Mouse (Mus musculus): ENCODE data around the gene Tmem54. TPM values are rescaled to one million over a fixed set of nuclear protein-coding genes. Genes with fewer than 3 reads are reported as not detected.

Tmem54 gene
- total and polyA plus RNA-seq, 2 experiments = 0.37 TPM; not detected in 1

DNA sequence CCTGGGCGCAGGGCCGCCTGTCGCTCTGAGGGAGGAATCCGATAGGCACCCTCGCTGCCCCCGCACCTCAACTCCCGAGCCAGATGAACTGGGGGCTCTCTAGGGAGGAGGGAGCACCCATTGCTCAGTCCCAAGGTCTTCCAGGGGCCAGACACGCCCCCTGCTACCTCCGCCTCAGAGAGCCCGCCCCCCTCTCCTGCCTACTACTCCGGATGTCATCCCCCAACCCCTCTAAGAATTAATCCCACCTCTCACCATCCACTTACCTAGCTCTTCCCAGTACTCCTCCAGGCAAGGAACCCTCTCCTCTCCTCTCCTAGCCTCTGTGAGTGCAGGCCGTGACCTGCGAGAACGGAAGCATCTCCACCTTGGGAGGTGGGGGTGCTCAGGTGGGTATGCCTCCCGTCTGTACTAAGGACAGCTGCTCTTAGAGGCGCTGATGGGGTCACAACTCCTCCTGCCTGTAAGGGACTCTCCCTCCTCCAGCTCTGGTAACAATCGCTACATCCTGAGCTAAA is 16.3 kb downstream of the Tmem54 start, which contains the start of gene Hpca:
Gene Hpca, minus strand, starts transcription at position 468 of the 518 bp plus-strand sequence.
- no peak within 1 kb of the TSS for H3K9ac ChIP-seq (ENCODE audit: low read depth, low read length)
- peaks cover 13% of the 10 kb centered on the region for H3K27me3 ChIP-seq (ENCODE audit: control insufficient read depth, insufficient read depth, low read length)
- 0 out of 2 replicates have a peak, but pooled peaks cover 2% of the 10 kb centered on the region for H3K4me1 ChIP-seq (ENCODE audit: control insufficient read depth, insufficient read depth, low read length)
- H3K79me2 ChIP-seq (ENCODE audit: control insufficient read depth, insufficient read depth, low read length) = no peaks in the 10 kb centered on the region
- H3K4me3 ChIP-seq (ENCODE audit: insufficient read depth, low read depth, low read length) = peak within 1 kb of the TSS; percentile 15; the same call in 1 of the 2 replicates
- no peak within 1 kb of the TSS for H3K27ac ChIP-seq (replicated peaks; ENCODE audit: insufficient read depth, low read depth, low read length)
- no peaks in the 10 kb centered on the region for H3K36me3 ChIP-seq (ENCODE audit: control insufficient read depth, insufficient read depth, low read length)
- no peak for DNase-seq (ENCODE audit: extremely low read depth, low read depth, low spot score)
- 6% methylated on average over 12 of the region's 17 CpGs for WGBS
- no peak for TF ChIP-seq POLR2A (IDR thresholded peaks at IDR 0.05; ENCODE audit: extremely low read depth, insufficient read depth, low read length)
- no peak for TF ChIP-seq CTCF (IDR thresholded peaks at IDR 0.05; ENCODE audit: low read depth, low read length)

GRCm38 (mm10) chr4:129122107-129122506 is 16.8 kb downstream of the Tmem54 start:
- no peak for DNase-seq (ENCODE audit: extremely low read depth, low read depth, low spot score)
- 33% methylated on average over 9 of the region's 9 CpGs for WGBS
- Histone ChIP-seq H3K9ac (ENCODE audit: low read depth, low read length) (no peak overlapping the region), H3K27me3 (ENCODE audit: control insufficient read depth, insufficient read depth, low read length) (peaks cover 13% of the 10 kb centered on the region), H3K36me3 (ENCODE audit: control insufficient read depth, insufficient read depth, low read length) (no peaks in the 10 kb centered on the region), H3K4me3 (ENCODE audit: insufficient read depth, low read depth, low read length) (no peak overlapping the region), H3K27ac (replicated peaks; ENCODE audit: insufficient read depth, low read depth, low read length) (no peak overlapping the region), H3K4me1 (ENCODE audit: control insufficient read depth, insufficient read depth, low read length) (0 out of 2 replicates have a peak, but pooled peaks cover 2% of the 10 kb centered on the region), H3K79me2 (ENCODE audit: control insufficient read depth, insufficient read depth, low read length) (no peaks in the 10 kb centered on the region)
- TF ChIP-seq CTCF (IDR thresholded peaks at IDR 0.05; ENCODE audit: low read depth, low read length) = no peak
- no peak for TF ChIP-seq POLR2A (IDR thresholded peaks at IDR 0.05; ENCODE audit: extremely low read depth, insufficient read depth, low read length)

GRCm38 (mm10) chr4:129122719-129123118 is 17.4 kb downstream of the Tmem54 start:
- H3K4me1 ChIP-seq (ENCODE audit: control insufficient read depth, insufficient read depth, low read length) = 0 out of 2 replicates have a peak, but pooled peaks cover 2% of the 10 kb centered on the region
- no peaks in the 10 kb centered on the region for H3K79me2 ChIP-seq (ENCODE audit: control insufficient read depth, insufficient read depth, low read length)
- DNase-seq (ENCODE audit: extremely low read depth, low read depth, low spot score) = no peak
- no peak overlapping the region for H3K27ac ChIP-seq (replicated peaks; ENCODE audit: insufficient read depth, low read depth, low read length)
- H3K36me3 ChIP-seq (ENCODE audit: control insufficient read depth, insufficient read depth, low read length) = no peaks in the 10 kb centered on the region
- 18% methylated on average over 8 of the region's 8 CpGs for WGBS
- H3K4me3 ChIP-seq (ENCODE audit: insufficient read depth, low read depth, low read length) = no peak overlapping the region
- no peak overlapping the region for H3K9ac ChIP-seq (ENCODE audit: low read depth, low read length)
- TF ChIP-seq CTCF (IDR thresholded peaks at IDR 0.05; ENCODE audit: low read depth, low read length) = no peak
- no peak for TF ChIP-seq POLR2A (IDR thresholded peaks at IDR 0.05; ENCODE audit: extremely low read depth, insufficient read depth, low read length)
- peaks cover 13% of the 10 kb centered on the region for H3K27me3 ChIP-seq (ENCODE audit: control insufficient read depth, insufficient read depth, low read length)

DNA sequence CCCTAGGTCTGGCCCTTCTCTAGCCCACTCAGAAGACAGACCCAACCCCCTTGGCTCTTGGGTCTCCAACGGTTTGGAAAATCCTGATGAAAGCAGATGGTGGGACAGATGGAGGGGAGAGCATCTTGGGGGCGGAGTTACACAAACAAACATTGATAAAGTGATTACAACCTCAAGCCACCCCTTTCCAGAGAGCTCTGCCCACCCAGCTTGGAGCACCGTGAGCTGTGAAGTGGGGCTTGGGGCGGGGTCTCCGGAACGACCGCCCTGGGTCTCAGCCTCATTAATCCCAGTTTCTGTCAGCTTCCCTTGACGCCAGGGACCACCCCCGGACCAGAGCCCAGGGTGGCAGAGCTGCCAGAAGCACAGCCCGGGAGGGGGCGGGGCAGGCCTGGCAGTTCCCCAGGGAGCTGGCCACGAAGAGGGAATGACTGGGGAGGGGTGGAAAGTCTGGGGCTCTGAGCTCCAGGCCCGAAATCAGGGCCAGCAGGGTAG is 19.4 kb downstream of the Tmem54 start:
- no peak overlapping the region for H3K27ac ChIP-seq (replicated peaks; ENCODE audit: insufficient read depth, low read depth, low read length)
- no peak for DNase-seq (ENCODE audit: extremely low read depth, low read depth, low spot score)
- WGBS = 11% methylated on average over 13 of the region's 13 CpGs
- TF ChIP-seq CTCF (IDR thresholded peaks at IDR 0.05; ENCODE audit: low read depth, low read length) (no peak), POLR2A (IDR thresholded peaks at IDR 0.05; ENCODE audit: extremely low read depth, insufficient read depth, low read length) (no peak)
- H3K4me1 ChIP-seq (ENCODE audit: control insufficient read depth, insufficient read depth, low read length) = peaks cover 2% of the 10 kb centered on the region; the same call in 1 of the 2 replicates
- no peak overlapping the region for H3K9ac ChIP-seq (ENCODE audit: low read depth, low read length)
- H3K4me3 ChIP-seq (ENCODE audit: insufficient read depth, low read depth, low read length) = no peak overlapping the region
- no peaks in the 10 kb centered on the region for H3K36me3 ChIP-seq (ENCODE audit: control insufficient read depth, insufficient read depth, low read length)
- H3K27me3 ChIP-seq (ENCODE audit: control insufficient read depth, insufficient read depth, low read length) = peaks cover 13% of the 10 kb centered on the region
- no peaks in the 10 kb centered on the region for H3K79me2 ChIP-seq (ENCODE audit: control insufficient read depth, insufficient read depth, low read length)

GRCm38 (mm10) chr4:129125736-129126451 is 20.5 kb downstream of the Tmem54 start:
- TF ChIP-seq POLR2A (IDR thresholded peaks at IDR 0.05; ENCODE audit: extremely low read depth, insufficient read depth, low read length) = no peak
- TF ChIP-seq CTCF (IDR thresholded peaks at IDR 0.05; ENCODE audit: low read depth, low read length) = no peak
- 7% methylated on average over 19 of the region's 19 CpGs for whole genome bisulfite sequencing
- DNase-seq (ENCODE audit: extremely low read depth, low read depth, low spot score) = peak; percentile 44
- Histone ChIP-seq H3K27me3 (ENCODE audit: control insufficient read depth, insufficient read depth, low read length) (peaks cover 6% of the 10 kb centered on the region; the same call in 1 of the 2 replicates), H3K4me1 (ENCODE audit: control insufficient read depth, insufficient read depth, low read length) (peaks cover 2% of the 10 kb centered on the region; the same call in 1 of the 2 replicates), H3K9ac (ENCODE audit: low read depth, low read length) (no peak overlapping the region), H3K27ac (replicated peaks; ENCODE audit: insufficient read depth, low read depth, low read length) (no peak overlapping the region; the same call in 1 of the 2 replicates), H3K36me3 (ENCODE audit: control insufficient read depth, insufficient read depth, low read length) (no peaks in the 10 kb centered on the region), H3K79me2 (ENCODE audit: control insufficient read depth, insufficient read depth, low read length) (no peaks in the 10 kb centered on the region), H3K4me3 (ENCODE audit: insufficient read depth, low read depth, low read length) (no peak overlapping the region)

Measured in liver, adult 2 months (tissue).